Mouse (Mus musculus): ENCODE measurements around the gene Snrpa1. TPM values are rescaled to one million over a fixed set of nuclear protein-coding genes. Genes with fewer than 3 reads are reported as not detected.
A peak's percentile ranks its signal among the peaks of the same experiment; 100 is the strongest.

The Snrpa1 gene
- polyA plus RNA-seq, 1 experiment from 2014 or later, result 212 TPM

DNA sequence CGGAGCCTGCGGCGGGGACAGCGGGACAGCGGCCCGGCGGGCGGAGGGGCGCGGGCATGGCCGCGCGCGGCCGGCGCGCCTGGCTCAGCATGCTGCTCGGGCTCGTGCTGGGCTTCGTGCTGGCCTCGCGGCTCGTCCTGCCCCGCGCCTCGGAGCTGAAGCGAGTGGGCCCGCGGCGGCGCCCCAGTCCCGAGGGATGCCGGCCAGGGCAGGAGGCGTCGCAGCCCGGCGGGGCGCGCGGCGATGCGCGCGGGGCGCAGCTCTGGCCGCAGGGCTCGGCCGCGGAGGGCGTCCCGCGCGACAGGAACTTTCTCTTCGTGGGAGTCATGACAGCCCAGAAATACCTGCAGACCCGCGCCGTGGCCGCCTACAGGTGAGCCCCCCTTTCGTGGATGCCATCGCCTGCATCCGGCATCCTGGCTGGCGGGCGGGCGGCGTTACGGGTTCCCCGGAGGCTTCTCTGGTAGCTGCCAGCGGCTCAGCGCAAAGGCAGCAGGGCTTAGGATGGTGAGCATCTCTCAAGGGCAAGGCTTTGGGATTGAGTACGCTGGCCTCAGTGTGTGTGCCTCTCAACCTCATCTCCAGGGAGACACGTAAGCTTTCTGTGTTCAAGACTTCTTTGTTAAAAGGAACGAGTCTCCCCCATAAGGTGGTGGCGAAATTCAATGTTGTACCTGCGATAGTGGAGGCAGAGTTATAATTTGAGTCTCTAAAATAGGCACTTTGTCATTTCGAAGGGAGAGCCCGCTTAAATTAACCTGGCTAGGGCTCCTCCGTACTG, 51.2 kb downstream of the Snrpa1 start:
- H3K9me3 ChIP-seq, result no peaks in the 10 kb centered on the region
- H3K36me3 ChIP-seq, result peaks cover 6% of the 10 kb centered on the region; the same call in 1 of the 2 replicates
- no peaks in the 10 kb centered on the region for H3K27me3 ChIP-seq (ENCODE audit: insufficient read depth, poor library complexity, severe bottlenecking)
- peaks cover 28% of the 10 kb centered on the region for H3K4me1 ChIP-seq
- no peak for DNase-seq (ENCODE audit: low spot score)
- WGBS, result 5% methylated on average over 73 of the region's 77 CpGs
- peak overlapping the region; percentile 97 for H3K4me3 ChIP-seq
- peak overlapping the region; percentile 97 for H3K27ac ChIP-seq

DNA sequence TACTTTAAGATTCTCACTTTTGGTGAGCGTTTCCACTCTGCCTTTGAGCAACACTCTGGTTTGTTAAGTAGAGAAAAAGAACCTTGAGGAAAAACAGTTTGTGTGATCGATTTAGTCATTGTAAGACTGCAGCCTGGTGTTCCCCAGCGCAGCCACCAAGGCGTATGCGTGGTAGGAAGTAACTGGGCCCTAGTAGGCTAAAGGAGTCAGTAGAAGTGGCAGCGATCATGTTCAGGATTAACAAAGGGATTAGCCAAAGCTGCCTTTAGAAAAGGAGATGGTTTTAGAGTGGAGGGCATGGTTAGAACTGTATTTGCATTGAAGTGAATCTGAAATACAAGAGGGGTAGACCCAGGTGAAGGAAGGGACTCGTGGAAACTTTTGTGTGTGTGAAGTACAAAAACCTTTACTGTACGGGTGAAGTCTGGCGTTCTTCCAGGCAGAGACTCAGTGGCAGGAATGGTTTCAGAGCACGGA, 51.9 kb downstream of the Snrpa1 start:
- WGBS, result 4% methylated on average over 10 of the region's 10 CpGs
- Histone ChIP-seq H3K27ac (peak overlapping the region; percentile 97), H3K9me3 (no peaks in the 10 kb centered on the region), H3K4me1 (peaks cover 34% of the 10 kb centered on the region), H3K27me3 (ENCODE audit: insufficient read depth, poor library complexity, severe bottlenecking) (no peaks in the 10 kb centered on the region), H3K4me3 (peak overlapping the region; percentile 97), H3K36me3 (peaks cover 6% of the 10 kb centered on the region; the same call in 1 of the 2 replicates)
- DNase-seq (ENCODE audit: low spot score), result no peak

DNA sequence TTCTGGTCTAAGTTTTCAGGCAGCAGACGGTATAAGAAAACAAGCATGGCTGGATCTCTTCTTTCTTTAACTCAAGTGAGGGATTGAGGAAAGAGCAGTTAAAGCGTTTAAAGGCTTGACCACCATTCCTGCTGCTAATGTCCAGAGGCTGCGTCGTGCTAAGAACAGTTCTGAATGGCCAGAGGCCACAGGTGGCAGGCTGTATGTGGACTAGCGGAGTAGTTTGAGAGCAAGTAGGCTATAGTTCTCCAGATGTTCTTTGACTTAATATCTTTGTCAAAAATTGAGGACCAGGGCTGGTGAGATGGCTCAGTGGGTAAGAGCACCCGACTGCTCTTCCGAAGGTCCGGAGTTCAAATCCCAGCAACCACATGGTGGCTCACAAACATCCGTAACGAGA, 52.4 kb downstream of the Snrpa1 start:
- Histone ChIP-seq H3K36me3 (peaks cover 6% of the 10 kb centered on the region; the same call in 1 of the 2 replicates), H3K27ac (peak overlapping the region; percentile 97; the same call in 1 of the 2 replicates)
- WGBS, result 67% methylated on average over 10 of the region's 10 CpGs

DNA sequence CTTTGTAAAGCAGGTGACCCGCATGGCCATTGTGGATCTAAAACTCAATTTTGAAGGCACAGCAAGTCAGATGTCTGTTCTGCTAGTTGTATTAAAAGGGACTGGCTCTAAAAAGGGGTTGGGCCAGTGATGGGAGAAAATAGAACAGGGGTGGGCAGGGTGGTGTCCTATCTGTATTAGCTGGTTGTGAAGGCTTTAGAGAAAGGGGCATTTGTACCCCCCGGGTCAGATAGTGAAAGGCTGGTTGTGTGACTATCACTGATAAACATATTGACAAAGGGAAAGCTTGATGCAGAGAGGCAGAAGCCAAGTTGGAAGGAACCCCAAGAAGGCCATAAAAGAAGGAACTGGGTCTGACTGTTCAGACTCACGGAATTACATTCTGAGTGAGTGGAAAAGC, 54.8 kb downstream of the Snrpa1 start:
- 76% methylated on average over 3 of the region's 3 CpGs for WGBS
- DNase-seq (ENCODE audit: low spot score), result no peak
- peak overlapping the region; percentile 3; the same call in 1 of the 2 replicates for H3K27ac ChIP-seq
- H3K4me1 ChIP-seq, result peaks cover 53% of the 10 kb centered on the region
- H3K9me3 ChIP-seq, result no peaks in the 10 kb centered on the region
- H3K27me3 ChIP-seq (ENCODE audit: insufficient read depth, poor library complexity, severe bottlenecking), result no peaks in the 10 kb centered on the region
- peaks cover 6% of the 10 kb centered on the region; the same call in 1 of the 2 replicates for H3K36me3 ChIP-seq
- H3K4me3 ChIP-seq, result no peak overlapping the region

More for the DNA sequence above, 52.4 kb downstream of the Snrpa1 start:
- DNase-seq (ENCODE audit: low spot score), result no peak
- Histone ChIP-seq H3K4me3 (peak overlapping the region; percentile 97), H3K4me1 (peaks cover 40% of the 10 kb centered on the region), H3K9me3 (no peaks in the 10 kb centered on the region), H3K27me3 (ENCODE audit: insufficient read depth, poor library complexity, severe bottlenecking) (no peaks in the 10 kb centered on the region)

DNA sequence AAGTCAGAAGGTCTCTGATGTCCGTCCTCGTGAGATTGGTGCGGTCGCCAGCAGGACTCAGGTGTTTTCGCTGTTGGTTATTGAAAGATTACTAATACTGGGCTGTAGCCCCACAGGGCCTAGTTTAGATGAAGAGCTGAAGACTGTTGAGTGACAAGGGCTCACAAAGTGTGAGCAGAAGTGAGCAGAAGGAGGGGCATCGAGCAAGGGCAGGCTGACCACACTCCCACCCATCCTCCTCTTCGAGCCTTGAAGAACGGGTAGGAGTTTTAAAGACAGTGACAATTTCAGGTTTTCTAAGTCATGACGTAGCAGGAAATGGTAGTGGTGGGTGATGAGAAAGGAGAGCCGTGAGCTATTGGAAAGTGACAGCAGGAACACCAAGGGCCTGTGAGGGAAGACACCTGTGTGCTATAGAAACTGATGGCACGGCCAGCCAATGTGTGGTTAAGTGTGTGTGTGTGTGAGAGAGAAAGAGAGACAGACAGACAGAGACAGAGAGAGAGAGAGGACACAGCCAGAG, 57.1 kb downstream of the Snrpa1 start:
- Histone ChIP-seq H3K4me1 (peaks cover 64% of the 10 kb centered on the region), H3K9me3 (no peaks in the 10 kb centered on the region)
- WGBS, result 50% methylated on average over 11 of the region's 11 CpGs

DNA sequence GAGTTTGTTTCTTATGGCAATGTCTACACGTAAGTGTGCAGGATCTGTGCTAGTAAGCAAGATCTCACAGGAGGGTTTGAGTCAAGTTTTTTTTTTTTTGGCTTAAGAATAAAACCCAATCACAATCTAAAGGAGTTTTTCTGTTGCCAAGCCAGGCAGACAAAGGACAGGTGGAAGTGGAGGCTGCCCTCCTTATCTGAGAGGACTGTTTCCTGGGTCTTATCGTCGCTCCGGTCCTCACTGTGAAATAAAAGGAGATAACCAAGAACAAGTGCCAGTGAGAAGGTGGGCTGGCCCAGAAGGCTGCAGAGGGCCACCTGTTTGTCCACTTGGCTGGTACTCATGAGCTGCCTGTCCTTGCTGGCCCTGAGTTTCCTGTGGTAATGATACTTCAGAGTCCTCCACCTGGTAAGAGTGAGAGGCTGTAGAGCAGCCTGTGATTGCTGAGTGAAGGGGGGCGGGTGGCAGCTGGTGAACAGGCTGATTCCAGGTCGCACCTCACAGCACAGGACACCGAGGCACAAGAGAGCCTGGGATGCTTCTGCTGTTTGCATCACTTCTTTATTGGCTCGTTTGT, 58.2 kb downstream of the Snrpa1 start:
- H3K36me3 ChIP-seq, result peaks cover 6% of the 10 kb centered on the region; the same call in 1 of the 2 replicates
- 33% methylated on average over 8 of the region's 8 CpGs for WGBS
- H3K27ac ChIP-seq, result no peak overlapping the region
- DNase-seq (ENCODE audit: low spot score), result no peak
- H3K9me3 ChIP-seq, result no peaks in the 10 kb centered on the region
- H3K4me3 ChIP-seq, result 0 out of 2 replicates have a peak overlapping the region, but pooled peaks have one; percentile 12
- H3K27me3 ChIP-seq (ENCODE audit: insufficient read depth, poor library complexity, severe bottlenecking), result no peaks in the 10 kb centered on the region
- peaks cover 64% of the 10 kb centered on the region for H3K4me1 ChIP-seq

More for the DNA sequence above, 57.1 kb downstream of the Snrpa1 start:
- DNase-seq (ENCODE audit: low spot score), result no peak
- H3K36me3 ChIP-seq, result peaks cover 6% of the 10 kb centered on the region; the same call in 1 of the 2 replicates
- no peak overlapping the region for H3K27ac ChIP-seq
- no peaks in the 10 kb centered on the region for H3K27me3 ChIP-seq (ENCODE audit: insufficient read depth, poor library complexity, severe bottlenecking)
- H3K4me3 ChIP-seq, result peak overlapping the region; percentile 1; the same call in 1 of the 2 replicates

DNA sequence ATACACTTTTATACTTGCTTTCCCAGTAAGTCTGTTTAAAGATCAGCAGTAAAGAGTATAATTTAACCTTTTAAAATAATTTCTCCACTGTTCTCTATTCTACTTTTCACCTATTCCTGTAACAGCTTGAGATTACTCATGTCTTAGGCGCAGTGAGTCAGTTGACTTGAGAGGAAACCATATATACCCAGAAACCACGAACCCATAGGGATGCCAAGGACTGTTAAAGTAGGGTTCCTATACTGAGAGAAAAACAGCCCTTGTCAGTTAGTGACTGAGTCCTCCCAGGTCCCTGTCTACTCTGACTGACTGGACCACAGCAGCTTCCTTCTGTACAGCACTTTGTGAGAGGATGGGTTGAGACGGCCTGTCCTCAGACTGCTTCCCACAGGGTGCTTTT, 59.2 kb downstream of the Snrpa1 start:
- no peak for DNase-seq (ENCODE audit: low spot score)
- Histone ChIP-seq H3K36me3 (peaks cover 6% of the 10 kb centered on the region; the same call in 1 of the 2 replicates), H3K9me3 (no peaks in the 10 kb centered on the region), H3K27ac (no peak overlapping the region), H3K27me3 (ENCODE audit: insufficient read depth, poor library complexity, severe bottlenecking) (no peaks in the 10 kb centered on the region), H3K4me1 (peaks cover 60% of the 10 kb centered on the region), H3K4me3 (no peak overlapping the region)
- 83% methylated on average over 3 of the region's 3 CpGs for WGBS

DNA sequence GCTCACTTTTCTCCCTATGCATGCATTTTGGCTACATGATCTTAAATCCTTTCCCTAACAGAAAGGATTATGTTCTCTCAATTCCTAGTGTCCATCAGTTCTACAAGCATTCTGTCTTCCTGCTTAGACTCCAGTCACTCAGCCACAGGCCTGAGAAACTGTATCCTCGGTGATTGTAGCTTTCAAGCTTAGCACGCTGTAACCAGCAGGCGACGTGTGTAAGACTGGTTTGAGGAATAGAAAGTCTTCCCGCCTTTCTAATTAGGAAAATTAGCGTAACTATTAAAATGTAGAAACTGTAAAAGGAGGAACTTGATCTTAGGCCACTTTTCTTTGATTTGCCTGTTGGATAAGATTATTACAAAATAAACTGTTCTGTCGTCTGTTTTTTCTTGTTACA, 60.0 kb downstream of the Snrpa1 start:
- H3K27ac ChIP-seq, result no peak overlapping the region
- H3K36me3 ChIP-seq, result peaks cover 6% of the 10 kb centered on the region; the same call in 1 of the 2 replicates
- no peak for DNase-seq (ENCODE audit: low spot score)
- H3K4me1 ChIP-seq, result peaks cover 52% of the 10 kb centered on the region
- no peaks in the 10 kb centered on the region for H3K9me3 ChIP-seq
- H3K27me3 ChIP-seq (ENCODE audit: insufficient read depth, poor library complexity, severe bottlenecking), result no peaks in the 10 kb centered on the region
- 84% methylated on average over 7 of the region's 7 CpGs for WGBS
- H3K4me3 ChIP-seq, result no peak overlapping the region

DNA sequence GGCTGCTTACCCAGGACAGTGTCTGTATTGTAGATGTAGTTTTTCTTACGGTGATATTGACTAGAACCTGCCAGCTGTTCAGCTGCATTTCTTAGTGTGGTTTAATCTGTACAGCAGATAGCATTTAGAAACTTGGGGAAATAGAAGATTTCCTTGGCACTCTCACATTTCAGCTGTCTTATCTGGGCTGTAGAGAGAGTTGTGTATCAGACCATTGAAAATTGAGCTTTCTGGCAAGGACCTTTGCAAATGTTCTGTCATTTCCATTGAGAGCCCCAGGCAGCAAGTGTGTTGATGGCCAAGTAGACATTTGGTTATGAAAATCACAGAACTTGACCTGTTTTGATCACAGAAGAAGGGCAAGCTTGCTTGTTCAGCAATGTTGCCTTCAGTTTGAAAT, 61.3 kb downstream of the Snrpa1 start:
- H3K4me1 ChIP-seq, result peaks cover 43% of the 10 kb centered on the region
- H3K27me3 ChIP-seq (ENCODE audit: insufficient read depth, poor library complexity, severe bottlenecking), result no peaks in the 10 kb centered on the region
- peaks cover 7% of the 10 kb centered on the region for H3K36me3 ChIP-seq
- WGBS, result 78% methylated on average over 1 of the region's 1 CpGs
- DNase-seq (ENCODE audit: low spot score), result no peak
- no peaks in the 10 kb centered on the region for H3K9me3 ChIP-seq
- no peak overlapping the region for H3K27ac ChIP-seq
- H3K4me3 ChIP-seq, result no peak overlapping the region

DNA sequence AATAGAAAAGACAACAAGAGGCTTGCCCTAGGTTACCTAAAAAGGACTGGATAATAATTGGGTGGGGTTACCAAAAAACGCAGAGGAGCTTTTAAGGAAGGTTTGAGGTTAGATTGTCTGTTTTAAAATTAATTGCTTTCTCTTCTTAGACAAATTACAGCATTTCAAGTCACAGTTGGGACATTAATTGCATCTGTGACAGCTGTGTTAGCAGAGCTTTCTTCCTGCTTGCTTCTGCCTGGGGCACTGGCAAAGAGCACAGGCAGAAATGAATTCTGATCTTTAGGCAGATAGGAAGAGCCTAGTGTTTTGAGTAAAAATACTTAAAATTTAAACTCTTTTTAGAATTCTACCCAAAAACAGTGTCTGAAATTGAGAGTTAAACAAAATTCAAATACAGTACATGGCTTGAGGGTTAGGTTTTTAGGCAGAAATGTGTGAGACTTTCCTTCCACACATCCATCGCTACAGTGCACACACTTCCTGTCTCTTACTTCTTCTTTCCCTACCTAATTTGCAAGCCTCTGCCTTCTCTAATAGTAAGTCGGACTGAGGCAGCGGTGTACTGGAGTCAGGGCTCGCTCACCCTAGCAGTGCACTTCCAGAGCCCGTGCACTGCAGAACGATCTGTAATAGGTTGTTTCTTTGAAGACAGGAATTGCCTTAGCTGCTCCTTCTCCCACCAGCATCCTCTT, 62.0 kb downstream of the Snrpa1 start:
- no peak overlapping the region for H3K4me3 ChIP-seq
- no peaks in the 10 kb centered on the region for H3K27me3 ChIP-seq (ENCODE audit: insufficient read depth, poor library complexity, severe bottlenecking)
- H3K4me1 ChIP-seq, result peaks cover 36% of the 10 kb centered on the region
- H3K27ac ChIP-seq, result no peak overlapping the region
- peaks cover 14% of the 10 kb centered on the region for H3K36me3 ChIP-seq
- H3K9me3 ChIP-seq, result no peaks in the 10 kb centered on the region
- WGBS, result 81% methylated on average over 7 of the region's 7 CpGs
- no peak for DNase-seq (ENCODE audit: low spot score)

All from heart, embryonic 10.5 days (tissue).